Mouse (Mus musculus) midbrain, postnatal 0 days (tissue): ENCODE measurements around the gene Echdc1. TPM values are rescaled to one million over a fixed set of nuclear protein-coding genes. Genes with fewer than 3 reads are reported as not detected.

Experiments
- ATAC-seq: fragments of 200-750 bp; cut with Nextera tagmentation; 2 replicates; pipeline ENCODE4 v1.8.0; 2017; ENCODE audit warnings: moderate number of reproducible peaks, mild to moderate bottlenecking, moderate TSS enrichment, moderate library complexity; ENCODE audit not compliant: low FRiP score
- DNase-seq: peaks from one replicate; pipeline ENCODE4 v3.0.0-alpha.2; 2015; ENCODE audit warnings: low spot score
- H3K27ac ChIP-seq: fragments of 300-500 bp; sonication (generic); 2 replicates; pipeline ENCODE4 v1.5.1; 2014; ENCODE audit warnings: low read depth, mild to moderate bottlenecking, low read length, mixed read lengths
- H3K27me3 ChIP-seq: fragments of 300-500 bp; sonication (generic); 2 replicates; pipeline ENCODE4 v1.6.1; 2014; ENCODE audit warnings: low read length, control low read depth, mixed read lengths; ENCODE audit not compliant: insufficient read depth
- H3K36me3 ChIP-seq: fragments of 300-500 bp; sonication (generic); 2 replicates; pipeline ENCODE4 v1.6.1; 2014; ENCODE audit warnings: low read length, control low read depth, mixed read lengths; ENCODE audit not compliant: insufficient read depth
- H3K4me1 ChIP-seq: fragments of 300-500 bp; sonication (generic); 2 replicates; pipeline ENCODE4 v1.6.1; 2014; ENCODE audit warnings: mild to moderate bottlenecking, control low read depth, antibody characterized with exemption, low read length, mixed read lengths; ENCODE audit not compliant: insufficient read depth
- H3K4me2 ChIP-seq: fragments of 300-500 bp; sonication (generic); 2 replicates; pipeline ENCODE4 v1.6.1; 2014; ENCODE audit warnings: low read depth, mild to moderate bottlenecking, low read length, mixed read lengths; ENCODE audit not compliant: poor library complexity, severe bottlenecking
- H3K4me3 ChIP-seq: fragments of 300-500 bp; sonication (generic); 2 replicates; pipeline ENCODE4 v1.5.1; 2014; ENCODE audit warnings: low read depth, mild to moderate bottlenecking, low read length, moderate library complexity
- H3K9ac ChIP-seq: fragments of 300-500 bp; sonication (generic); replicated peaks from 2 replicates; pipeline ENCODE4 v1.6.1; 2014; ENCODE audit warnings: mild to moderate bottlenecking, low read length, moderate library complexity, mixed read lengths; ENCODE audit not compliant: poor library complexity, severe bottlenecking
- H3K9me3 ChIP-seq: fragments of 300-500 bp; sonication (generic); 2 replicates; pipeline ENCODE4 v1.6.1; 2016; ENCODE audit warnings: low read length, control low read depth
- CTCF ChIP-seq: IDR thresholded peaks from 2 replicates; pipeline ENCODE4 v1.5.1; 2016; ENCODE audit warnings: antibody characterized with exemption, mild to moderate bottlenecking
- WGBS: fragments of 180-500 bp; shearing (Covaris S2); extraction: QIAGEN DNeasy Blood & Tissue Kit; methylation state at CpG from one replicate; pipeline ENCODE4 v1.1.7; 2014; 5-methylcytosine and 5-hydroxymethylcytosine counted together
- polyA plus RNA-seq: library from polyadenylated mRNA; unstranded; fragments of >200 nt; fragmentation: Nextera tagmentation; extraction: Ambion mirVana; gene quantifications from 2 replicates; pipeline ENCODE4 v1.2.1, GENCODE M21; 2015
- total RNA-seq: library from RNA; depleted of rRNA; stranded (reverse); fragments of >200 nt; gene quantifications from 2 replicates; pipeline ENCODE4 v1.2.3, GENCODE M21; 2014; rRNA removed

Gene Echdc1
- total RNA-seq (11.4 and 15.3 TPM in 2 replicates), polyA plus RNA-seq (26.2 and 28.6 TPM in 2 replicates)

DNA sequence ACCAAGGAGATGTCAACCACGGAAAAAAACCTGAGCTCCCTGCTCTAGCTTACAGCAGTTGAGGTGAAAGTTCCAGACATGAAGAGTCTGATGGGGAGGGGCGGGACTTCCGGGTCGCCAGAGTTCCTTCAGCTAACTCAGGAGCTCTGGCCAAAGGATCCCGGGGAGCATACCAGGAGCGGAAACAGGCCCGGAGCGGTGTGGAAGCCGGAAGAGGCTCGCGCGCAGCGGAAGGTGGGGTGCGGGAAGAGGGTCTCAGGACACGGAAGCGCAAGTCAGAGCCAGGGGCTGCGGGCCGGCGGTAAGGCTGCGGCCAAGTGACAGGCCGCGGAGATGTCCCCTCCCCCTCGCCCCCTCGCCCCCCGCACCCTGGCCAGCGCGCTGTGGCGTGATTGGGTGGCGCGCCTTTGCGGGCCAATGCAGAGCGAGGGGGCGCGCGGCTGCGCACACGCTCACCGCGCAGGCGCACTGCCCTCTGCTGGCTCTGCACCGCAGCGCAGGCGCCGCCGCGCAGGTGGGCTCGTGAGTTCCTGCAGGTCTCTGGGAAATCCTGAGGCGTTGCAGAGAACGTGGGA is at the start of gene Echdc1:
Gene Echdc1, plus strand, starts transcription at position 103 of the 575 bp plus-strand sequence.
- WGBS: under 1% methylated on average over 40 of the region's 49 CpGs

GRCm38 (mm10) chr10:29281736-29282135 is 31.2 kb upstream of the Echdc1 start:
- Histone ChIP-seq H3K4me1 (no peaks in the 10 kb centered on the region), H3K9ac (no peak overlapping the region), H3K27ac (no peak overlapping the region), H3K9me3 (no peaks in the 10 kb centered on the region), H3K4me3 (no peak overlapping the region), H3K27me3 (no peaks in the 10 kb centered on the region), H3K4me2 (no peak overlapping the region), H3K36me3 (no peaks in the 10 kb centered on the region)
- 75% methylated on average over 1 of the region's 1 CpGs for WGBS
- ATAC-seq (no peak), DNase-seq (no peak)
- no peak for TF ChIP-seq CTCF

More for the DNA sequence above, at the start of gene Echdc1:
- no peaks in the 10 kb centered on the region for H3K4me1 ChIP-seq
- peak within 1 kb of the TSS; percentile 83 for H3K27ac ChIP-seq
- H3K4me3 ChIP-seq: peak within 1 kb of the TSS; percentile 61
- no peaks in the 10 kb centered on the region for H3K9me3 ChIP-seq
- peak; percentile 91 for TF ChIP-seq CTCF
- peak within 1 kb of the TSS; percentile 55 for H3K4me2 ChIP-seq
- H3K36me3 ChIP-seq: no peaks in the 10 kb centered on the region
- H3K27me3 ChIP-seq: no peaks in the 10 kb centered on the region
- DNase-seq (peak; percentile 93), ATAC-seq (peak; percentile 99)
- H3K9ac ChIP-seq: peak within 1 kb of the TSS; percentile 55

GRCm38 (mm10) chr10:29285757-29286156 is 27.2 kb upstream of the Echdc1 start:
- no peak for TF ChIP-seq CTCF
- DNase-seq: no peak
- WGBS: 88% methylated on average over 1 of the region's 1 CpGs
- no peak overlapping the region for H3K27ac ChIP-seq
- no peaks in the 10 kb centered on the region for H3K9me3 ChIP-seq
- no peak for ATAC-seq
- H3K9ac ChIP-seq: no peak overlapping the region
- H3K4me1 ChIP-seq: no peaks in the 10 kb centered on the region
- H3K4me2 ChIP-seq: no peak overlapping the region
- H3K27me3 ChIP-seq: no peaks in the 10 kb centered on the region
- H3K36me3 ChIP-seq: no peaks in the 10 kb centered on the region
- H3K4me3 ChIP-seq: no peak overlapping the region

- Histone ChIP-seq H3K4me3 (no peak overlapping the region), H3K36me3 (no peaks in the 10 kb centered on the region), H3K27ac (no peak overlapping the region), H3K4me1 (no peaks in the 10 kb centered on the region), H3K4me2 (no peak overlapping the region), H3K9ac (no peak overlapping the region), H3K9me3 (no peaks in the 10 kb centered on the region), H3K27me3 (no peaks in the 10 kb centered on the region)
- DNase-seq (no peak), ATAC-seq (no peak)
- WGBS: 99% methylated on average over 4 of the region's 4 CpGs
- no peak for TF ChIP-seq CTCF
Measured at GRCm38 (mm10) chr10:29302230-29302629, 10.7 kb upstream of the Echdc1 start.

GRCm38 (mm10) chr10:29311480-29312219 is 1.3 kb upstream of the Echdc1 start:
- H3K9ac ChIP-seq: no peak overlapping the region
- no peaks in the 10 kb centered on the region for H3K27me3 ChIP-seq
- DNase-seq: no peak
- no peaks in the 10 kb centered on the region for H3K36me3 ChIP-seq
- no peak for ATAC-seq
- H3K4me2 ChIP-seq: peak overlapping the region; percentile 55
- WGBS: 76% methylated on average over 4 of the region's 4 CpGs
- no peaks in the 10 kb centered on the region for H3K4me1 ChIP-seq
- H3K4me3 ChIP-seq: no peak overlapping the region
- no peak overlapping the region for H3K27ac ChIP-seq
- no peak for TF ChIP-seq CTCF
- no peaks in the 10 kb centered on the region for H3K9me3 ChIP-seq

DNA sequence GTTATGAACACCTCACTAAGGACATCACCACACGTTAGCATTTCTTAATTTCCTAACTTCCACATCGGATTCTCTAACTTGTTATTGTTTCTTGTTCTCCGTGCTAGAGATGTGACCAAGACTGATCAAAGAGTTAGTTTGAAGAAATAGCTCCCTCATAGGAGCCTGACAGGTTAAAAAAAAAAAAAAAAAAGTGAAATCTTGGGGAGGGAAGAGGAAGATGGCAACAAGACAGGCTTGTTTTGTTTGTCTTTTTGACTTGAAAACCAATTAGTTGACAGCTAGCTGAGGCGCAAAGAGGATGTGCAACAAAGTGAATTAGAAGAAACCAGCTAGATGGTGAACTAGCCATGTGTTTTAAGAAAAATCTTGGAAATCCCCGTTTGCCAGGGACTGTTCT is 939 bp downstream of the Echdc1 start:
- Histone ChIP-seq H3K4me2 (peak overlapping the region; percentile 55), H3K9me3 (no peaks in the 10 kb centered on the region), H3K4me1 (no peaks in the 10 kb centered on the region), H3K4me3 (peak overlapping the region; percentile 61), H3K36me3 (no peaks in the 10 kb centered on the region), H3K9ac (no peak overlapping the region), H3K27me3 (no peaks in the 10 kb centered on the region), H3K27ac (no peak overlapping the region)
- WGBS: 29% methylated on average over 5 of the region's 5 CpGs
- DNase-seq (no peak), ATAC-seq (no peak)
- no peak for TF ChIP-seq CTCF
